Mouse (Mus musculus): ENCODE measurements around the gene Wdr90.
"Not testable (repeated sequence)": the region's sequence is repeated elsewhere in the genome, so short reads cannot be mapped to it uniquely, and the experiment has no call there.

Wdr90 gene

DNA sequence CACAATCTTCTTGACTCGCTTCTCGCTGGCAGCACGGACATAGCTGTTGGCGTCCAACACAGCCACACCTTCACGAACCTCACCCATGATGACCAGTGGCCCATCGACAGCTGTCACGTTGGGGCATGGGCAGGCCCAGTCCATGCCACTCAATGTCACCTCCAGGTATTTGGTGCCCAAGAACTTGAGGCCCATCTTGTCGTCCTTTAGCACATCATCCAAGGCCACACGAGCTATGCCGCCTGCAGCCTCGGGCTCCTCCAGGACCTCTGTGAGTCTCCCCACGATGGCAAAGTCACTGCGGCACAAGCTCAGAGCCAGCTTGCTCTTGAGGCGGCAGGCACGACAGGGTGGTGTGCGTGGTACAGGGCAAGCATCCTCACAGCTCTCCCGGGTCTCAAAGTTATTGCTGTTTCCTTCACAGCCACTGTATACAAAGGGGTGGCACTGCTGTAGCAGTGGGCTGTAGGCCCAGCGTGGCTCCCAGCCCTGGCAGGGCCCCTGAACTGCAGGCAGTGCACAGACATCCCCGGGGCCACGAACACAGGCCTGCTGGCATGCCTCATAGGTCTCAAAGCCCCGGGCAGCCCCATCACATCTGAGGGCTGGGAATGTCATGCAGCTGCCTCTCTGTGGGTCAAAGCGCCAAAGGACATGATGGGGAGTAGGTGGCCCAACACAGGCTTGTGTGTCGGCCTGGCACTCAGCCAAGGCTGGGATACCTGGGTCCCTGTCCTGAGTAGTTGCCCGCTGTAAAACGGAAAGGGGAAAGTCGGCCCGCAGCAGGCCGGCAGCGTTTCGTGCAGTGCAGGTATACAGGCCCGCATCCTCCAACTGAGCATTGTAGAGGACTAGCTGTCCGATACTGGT is 16.7 kb upstream of the Wdr90 start:
- DNase-seq (ENCODE audit: low spot score in 2 of 2), result no peak

DNA sequence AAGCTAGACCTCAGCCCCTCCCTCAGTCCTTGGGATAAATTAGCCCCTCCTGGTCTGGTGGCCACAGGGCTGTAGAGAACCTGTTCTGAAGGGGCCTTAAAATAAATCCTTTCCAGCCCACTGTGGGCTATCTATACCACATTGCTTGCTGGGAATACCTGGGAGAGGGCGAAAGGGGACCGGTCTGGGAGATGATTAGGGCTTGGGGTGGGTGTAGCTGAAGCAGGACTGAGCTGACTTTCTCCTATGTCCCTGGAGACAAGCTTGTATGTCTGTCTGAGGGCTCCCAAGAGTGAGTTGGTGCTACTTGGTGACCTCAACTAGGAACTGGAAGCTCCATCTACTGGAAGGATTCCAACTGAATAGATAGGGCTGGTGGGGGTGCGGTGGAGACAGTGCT is 15.7 kb upstream of the Wdr90 start:
- DNase-seq (ENCODE audit: low spot score in 2 of 2), result no peak

DNA sequence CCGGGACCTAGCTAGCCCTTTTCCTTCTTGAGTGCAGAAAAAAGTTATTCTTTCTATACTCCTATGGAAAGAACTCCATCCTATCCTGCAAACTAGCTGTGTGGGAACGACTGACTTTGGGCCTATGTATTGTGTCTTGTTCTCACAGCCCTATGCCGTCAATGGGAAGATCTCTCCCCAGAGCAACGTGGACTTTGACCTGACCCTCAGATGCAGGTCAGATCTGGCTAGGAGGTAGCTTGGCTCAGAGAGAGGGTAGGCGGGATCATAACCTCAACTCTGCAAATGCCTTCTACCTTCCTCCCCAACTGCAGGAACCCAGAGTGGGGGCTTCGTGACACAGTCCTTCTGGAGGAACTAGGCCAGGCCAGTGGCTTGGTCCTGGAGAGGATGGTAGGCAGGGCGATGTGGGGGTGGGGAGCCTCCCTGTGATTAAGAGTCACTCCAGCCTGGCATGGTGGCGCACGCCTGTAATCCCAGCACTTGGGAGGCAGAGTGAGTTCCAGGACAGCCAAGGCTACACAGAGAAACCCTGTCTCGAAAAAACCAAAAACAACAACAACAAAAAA is 15.1 kb upstream of the Wdr90 start:
- no peak for DNase-seq (ENCODE audit: low spot score in 2 of 2)

DNA sequence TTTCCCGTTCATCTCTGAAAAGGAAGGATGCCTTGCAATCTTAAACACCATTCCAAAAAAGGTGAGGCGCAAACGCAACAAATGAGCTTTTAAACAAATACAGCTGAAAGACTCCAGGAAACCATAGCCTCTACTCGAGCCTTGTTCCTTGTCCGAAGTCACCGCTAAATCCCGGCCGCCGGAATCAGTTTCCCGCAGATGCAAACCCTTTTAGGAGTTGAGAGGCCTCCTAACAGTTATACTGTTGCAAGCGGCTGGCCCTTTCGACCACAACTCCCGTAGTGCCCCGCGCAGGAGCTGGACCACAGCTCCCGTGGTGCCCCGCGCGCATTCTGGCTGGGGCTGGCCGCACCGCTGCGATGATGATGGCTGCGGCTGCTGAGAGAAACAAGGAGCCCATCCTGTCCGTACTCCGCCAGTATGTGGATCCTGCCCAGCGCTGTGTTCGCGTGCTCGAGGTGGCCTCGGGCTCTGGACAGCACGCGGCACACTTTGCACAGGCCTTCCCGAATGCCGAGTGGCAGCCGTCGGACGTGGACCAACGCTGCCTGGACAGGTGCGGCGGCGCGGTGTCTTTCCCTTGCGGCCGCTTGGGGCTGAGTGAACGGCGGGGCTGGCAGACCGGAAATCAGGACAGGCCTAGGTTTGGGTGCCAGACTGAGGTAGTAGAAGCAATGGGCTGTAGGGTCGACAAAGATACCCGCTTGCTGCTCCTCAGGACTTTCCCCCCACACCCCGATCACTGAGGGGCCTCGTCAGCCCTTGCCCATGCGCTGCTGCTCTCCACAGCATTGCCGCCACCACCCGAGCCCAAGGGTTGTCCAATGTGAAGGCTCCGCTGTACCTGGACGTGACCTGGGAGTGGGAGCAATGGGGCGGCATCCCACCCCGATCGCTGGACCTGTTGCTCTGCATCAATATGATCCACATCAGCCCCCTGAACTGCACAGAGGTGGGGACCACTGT is 14.2 kb upstream of the Wdr90 start:
- DNase-seq (ENCODE audit: low spot score in 2 of 2), result peak; percentile 82 to 87

DNA sequence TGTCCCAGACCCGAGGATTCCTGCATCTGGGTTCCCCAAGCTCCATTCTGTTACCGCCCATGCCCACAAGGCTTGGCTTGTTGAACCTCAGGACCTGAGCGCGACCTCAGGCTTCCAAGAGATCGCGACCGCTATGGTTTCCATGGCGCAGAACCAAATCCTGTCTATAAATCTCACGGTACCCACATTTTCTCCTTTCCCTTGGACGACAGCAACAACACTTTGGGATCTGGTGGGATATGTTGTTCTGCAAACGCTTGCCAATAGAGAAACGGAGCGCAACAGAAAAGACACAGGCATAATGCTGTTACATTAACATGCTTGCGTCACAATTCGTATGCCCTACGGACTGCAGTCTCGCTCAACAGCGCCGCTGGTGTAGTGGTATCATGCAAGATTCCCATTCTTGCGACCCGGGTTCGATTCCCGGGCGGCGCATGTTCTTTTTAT is 13.4 kb upstream of the Wdr90 start, which contains the start of gene Mettl26:
TSS of gene Mettl26 (plus strand) at position 354 of the 450 bp plus-strand sequence.
- DNase-seq (ENCODE audit: low spot score in 2 of 2), result peak; percentile 94 to 96

DNA sequence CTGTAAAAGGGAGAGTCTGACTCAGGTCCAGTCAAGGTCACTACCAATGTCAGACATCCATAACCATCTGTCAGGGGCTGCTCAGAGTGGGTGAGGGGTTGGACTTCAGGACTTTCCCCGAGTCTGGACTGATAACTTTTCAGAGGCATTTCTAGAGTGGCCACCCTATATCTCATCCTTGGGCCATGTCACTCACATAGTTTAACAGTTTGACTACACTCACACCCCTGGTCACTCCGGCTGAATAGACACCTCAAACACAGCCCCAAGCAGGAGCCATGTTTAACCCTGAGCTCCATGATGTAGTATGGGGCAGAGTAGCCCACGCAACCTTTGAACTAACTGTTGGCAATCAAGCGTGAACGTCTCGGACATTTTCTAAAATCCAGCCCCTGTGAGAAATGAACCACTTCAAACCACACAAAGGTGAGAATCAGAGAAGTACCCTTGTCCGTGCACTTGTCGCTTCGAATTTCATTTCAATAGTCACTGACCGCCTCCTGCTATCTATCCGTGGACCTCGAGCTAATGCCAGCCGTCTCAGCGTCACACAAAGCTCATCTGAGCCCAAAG is 12.9 kb upstream of the Wdr90 start:
- no peak for DNase-seq (ENCODE audit: low spot score in 2 of 2)

DNA sequence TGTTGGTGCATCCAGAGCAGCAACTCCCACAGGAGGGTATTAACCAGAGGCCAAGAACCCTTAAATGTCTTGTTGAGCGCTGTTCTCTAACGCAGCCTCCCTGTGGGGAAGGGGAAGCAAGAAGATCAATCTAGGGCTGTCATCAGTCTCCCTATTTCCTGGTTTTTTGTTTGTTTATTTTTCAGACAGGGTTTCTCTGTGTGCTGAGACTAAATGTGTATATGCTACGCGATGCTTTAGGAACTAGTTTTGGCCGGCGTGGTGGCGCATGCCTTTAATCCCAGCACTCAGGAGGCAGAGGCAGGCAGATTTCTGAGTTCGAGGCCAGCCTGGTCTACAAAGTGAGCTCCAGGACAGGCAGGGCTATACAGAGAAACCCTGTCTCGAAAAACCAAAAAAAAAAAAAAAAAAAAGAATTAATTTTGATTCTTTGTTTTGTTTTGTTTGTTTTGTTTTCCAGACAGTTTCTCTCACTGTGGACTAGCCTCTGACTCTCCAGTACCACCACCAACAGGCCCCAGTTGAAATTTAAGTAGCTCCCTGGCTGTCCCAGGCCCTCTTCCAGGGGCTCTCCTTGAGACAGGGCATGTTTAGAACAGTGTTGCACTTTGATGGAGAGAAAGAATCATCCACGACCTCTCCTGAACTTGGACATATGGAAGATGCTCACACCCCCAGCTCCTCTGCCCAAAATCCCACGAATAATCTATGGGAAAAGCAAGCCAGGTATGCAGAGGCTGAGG is 12.3 kb upstream of the Wdr90 start:
- no peak for DNase-seq (ENCODE audit: low spot score in 2 of 2)

DNA sequence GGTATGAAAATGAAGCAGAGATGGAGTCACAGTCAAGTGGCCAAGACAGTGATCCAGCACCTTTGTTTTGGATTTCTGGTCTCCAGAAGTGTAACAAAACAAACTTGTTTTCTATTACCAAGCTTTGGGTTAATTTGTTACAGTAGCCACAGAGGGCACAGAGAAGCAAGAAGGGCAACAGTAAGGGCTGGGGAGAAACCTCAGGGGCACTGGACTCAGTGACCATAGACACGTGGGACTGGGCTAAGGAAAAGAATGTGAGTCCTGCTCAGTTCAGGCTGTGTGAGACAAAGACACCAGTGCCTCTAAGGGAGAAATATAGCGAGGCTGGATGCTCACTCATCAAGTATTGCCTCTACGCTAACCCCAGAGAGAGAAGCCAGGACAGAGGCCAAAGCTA is 11.4 kb upstream of the Wdr90 start:
- no peak for DNase-seq (ENCODE audit: low spot score in 2 of 2)

DNA sequence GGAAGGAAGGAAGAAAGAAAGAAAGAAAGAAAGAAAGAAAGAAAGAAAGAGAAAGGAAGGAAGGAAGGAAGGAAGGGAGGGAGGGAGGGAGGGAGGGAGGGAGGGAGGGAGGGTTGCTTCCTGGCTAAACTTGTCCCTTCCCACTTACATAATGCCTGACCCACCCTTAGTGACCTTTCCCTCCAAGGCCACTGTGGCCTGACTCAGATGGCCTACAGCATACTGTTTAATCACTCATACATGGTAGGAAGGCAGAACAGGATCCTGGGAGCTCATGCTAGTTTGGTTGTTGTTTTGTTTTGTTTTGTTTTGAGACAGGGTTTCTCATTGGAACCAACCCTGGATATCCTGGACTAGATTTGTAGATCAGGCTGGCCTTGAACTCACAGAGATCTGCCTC is 10.3 kb upstream of the Wdr90 start:
- not testable (repeated sequence) for DNase-seq (ENCODE audit: low spot score in 2 of 2)

DNA sequence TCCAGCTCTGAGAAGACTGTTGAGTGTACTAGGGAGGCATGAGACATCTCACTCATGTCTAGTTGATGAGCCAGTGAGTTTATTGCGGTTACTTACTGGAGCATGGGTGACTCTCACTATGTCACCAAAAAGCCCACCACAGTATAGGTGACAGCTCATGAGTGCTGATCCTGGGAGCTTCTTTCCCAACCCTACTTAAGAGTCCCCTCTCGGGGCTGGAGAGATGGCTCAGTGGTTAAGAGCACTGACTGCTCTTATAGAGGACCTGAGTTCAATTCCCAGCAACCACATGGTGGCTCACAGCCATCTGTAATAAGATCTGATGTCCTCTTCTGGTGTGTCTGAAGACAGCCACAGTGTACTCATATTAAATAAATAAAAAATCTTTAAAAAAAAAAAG is 8.7 kb upstream of the Wdr90 start:
- DNase-seq (ENCODE audit: low spot score in 2 of 2), result no peak

DNA sequence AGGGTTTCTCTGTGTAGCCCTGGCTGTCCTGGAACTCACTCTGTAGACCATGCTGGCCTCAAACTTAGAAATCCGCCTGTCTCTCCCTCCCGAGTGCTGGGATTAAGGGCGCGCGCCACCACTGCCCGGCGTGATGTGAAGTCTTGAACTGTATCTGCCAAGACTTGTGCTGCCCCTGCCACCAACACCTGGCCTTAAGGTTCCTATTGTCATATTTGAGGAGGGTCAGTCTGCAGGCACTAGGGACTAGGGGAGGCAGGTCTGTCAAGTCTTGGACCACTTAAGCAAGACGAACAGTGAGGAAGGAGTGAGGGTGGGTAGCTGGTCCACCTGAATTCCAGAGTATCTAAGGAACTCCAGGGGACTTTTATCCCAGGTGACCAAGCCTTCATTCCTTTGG is 8.2 kb upstream of the Wdr90 start:
- no peak for DNase-seq (ENCODE audit: low spot score in 2 of 2)

DNA sequence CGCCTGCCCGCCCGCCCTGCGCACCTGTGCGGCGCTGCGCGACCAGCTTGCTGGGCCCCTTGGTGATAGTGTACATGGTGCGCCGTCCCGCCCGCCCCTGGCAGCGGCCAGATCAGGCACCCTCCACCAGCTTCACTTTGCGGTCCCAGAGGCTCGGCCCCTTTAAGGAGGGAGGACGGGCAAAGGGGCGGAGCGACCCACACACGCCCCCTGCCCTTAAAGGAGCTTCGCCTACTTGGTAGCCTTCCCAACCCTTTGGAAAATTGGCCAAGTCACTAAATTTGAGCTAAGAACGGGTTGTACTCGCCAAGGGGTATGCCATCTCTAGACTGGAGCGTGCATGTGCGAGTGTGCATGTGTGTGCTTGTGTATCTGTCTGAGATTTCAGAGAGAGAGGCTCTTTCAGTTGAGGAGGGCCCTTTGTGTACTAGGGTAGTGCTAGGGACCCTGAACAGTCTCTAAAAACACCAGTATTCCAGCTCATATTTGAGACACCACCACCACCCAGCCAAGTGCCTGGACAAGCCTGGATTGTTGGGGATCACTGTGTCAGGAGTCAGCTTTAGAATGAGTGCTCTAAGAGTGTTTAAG is 7.4 kb upstream of the Wdr90 start, which contains the start of gene Mcrip2:
TSS of gene Mcrip2 (minus strand) at position 164 of the 591 bp plus-strand sequence.
- DNase-seq (ENCODE audit: low spot score in 2 of 2), result peak in 1 of 2 experiments; percentile 69

DNA sequence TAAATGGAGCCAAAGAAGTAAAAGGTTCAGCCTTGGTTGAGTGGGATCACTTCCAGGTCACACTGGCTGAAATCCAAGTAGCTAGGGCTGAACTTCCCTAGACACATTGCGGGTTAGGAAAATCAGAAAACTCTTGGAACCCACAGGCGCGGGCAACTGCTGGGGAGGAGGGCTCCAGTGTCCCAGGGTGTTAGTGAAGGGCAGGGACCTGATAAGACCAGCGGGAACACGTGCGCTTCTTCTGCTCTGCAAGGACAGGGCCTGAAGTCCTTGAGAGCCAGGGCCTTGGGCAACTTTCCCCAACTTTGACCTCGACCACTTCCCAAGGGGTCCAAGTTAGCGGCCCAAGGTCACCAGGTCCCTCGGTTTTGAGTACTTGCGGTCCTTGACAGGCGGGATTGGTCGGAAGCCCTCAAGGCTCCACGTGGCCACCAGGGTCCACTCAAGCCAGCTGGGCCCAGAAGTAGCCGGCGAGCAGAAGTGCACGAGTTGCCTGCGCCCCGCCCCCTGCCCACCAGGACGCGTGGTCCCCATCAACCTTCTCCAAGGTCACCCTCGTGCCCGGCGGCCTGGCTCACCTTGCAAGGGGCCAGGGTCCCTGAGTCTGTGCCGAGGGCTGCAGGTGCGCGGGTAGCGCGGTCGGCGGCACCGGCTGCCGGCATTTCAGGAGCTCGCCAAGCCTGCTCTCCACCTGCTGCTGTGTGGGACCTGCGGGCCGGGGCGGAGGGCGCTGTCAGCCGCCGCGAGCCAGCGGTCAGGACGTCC is 6.7 kb upstream of the Wdr90 start:
- no peak for DNase-seq (ENCODE audit: low spot score in 2 of 2)

DNA sequence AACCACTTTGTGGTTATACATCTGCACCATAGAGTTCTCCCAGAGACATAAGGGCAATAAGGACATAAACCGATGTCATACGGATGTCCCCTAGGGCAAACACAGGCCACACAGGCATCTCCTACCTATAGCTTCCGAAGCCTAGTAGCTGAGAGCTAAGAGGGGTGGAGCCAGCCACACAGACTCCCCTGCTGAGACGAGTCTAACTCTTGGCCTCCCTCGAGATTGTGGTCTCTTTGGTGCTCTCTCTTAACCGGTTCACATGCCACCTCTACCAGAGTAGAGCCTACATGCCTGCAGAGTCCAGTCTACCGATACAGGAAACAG is 6.2 kb upstream of the Wdr90 start:
- no peak for DNase-seq (ENCODE audit: low spot score in 2 of 2)

DNA sequence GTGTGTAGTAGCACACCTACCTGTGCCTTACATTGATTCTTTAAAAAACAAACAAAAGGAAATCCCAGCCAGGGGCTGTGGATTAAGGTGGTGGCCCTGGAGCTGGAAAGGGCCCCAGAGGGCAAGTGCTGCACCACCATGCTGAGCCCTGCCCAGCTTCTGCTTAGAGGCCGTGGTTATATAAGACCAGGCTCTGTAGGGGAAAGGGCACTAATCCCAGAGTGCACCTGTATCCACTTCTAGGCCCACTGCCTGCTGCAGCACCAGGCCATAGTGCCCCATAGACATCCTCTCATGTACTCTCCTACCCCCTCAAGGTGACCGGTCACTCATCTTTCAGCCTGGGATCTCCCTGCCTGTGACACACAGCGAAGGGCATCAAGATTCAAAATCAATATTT is 4.9 kb upstream of the Wdr90 start:
- no peak for DNase-seq (ENCODE audit: low spot score in 2 of 2)

DNA sequence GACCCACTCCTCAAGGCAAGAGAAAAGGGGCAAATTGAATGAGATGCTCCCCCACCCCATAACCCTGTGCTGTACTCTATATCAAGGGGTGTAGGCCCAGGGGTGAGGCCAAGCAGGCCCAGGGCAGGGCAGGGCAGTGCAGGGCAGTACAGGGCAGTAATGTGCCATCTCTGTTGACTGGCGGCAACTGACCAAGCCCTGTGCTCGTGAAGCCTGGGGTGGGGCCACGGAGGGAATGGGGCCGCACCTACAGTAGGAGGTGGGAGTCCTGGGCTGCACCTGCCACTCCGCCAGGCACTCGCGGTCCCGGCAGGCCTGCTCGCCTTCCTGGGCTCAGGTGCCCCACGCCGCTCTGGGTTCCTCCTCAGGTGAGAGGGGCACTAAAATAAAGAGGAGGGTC is 4.0 kb upstream of the Wdr90 start:
- DNase-seq (ENCODE audit: low spot score in 2 of 2), result no peak

DNA sequence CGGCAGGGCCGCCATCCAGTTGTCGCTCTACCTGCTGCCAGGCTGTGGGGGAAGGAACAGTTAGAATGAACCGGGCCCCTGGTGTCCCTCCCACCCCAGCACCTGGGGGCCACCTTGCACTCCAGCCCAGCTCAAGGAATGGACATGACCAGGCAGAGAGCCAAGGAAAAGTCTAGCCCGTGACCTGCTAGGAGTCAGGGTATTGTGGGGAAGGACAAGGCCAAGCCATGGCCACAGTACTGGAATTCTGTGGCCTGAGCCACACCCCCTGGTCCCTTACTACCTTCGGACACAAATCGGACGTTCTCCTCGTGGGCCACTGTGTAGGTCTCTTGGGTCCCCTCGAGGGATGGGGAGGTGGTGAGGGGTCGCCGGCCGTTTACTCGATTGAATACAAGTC is 3.0 kb upstream of the Wdr90 start:
- DNase-seq (ENCODE audit: low spot score in 2 of 2), result no peak

DNA sequence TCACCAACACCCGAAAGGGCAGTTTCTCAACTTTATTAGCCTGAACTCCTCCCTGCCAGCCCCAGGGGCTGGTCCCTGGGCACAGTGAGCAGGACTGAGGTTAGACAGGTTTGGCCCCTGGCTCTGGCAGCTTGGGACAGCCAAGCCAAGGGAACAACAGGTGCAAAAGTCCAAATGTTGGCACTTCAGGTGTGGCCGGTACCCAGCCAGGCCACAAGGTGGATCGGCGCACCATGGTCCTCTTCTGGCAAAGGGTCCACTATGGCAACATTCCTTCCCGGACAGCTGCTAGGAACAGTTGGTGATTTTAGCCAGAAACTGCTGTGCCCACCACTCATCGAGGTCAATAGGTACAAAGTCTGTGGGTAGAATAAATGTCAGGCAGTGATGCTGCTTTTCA is 2.4 kb upstream of the Wdr90 start:
- no peak for DNase-seq (ENCODE audit: low spot score in 2 of 2)

DNA sequence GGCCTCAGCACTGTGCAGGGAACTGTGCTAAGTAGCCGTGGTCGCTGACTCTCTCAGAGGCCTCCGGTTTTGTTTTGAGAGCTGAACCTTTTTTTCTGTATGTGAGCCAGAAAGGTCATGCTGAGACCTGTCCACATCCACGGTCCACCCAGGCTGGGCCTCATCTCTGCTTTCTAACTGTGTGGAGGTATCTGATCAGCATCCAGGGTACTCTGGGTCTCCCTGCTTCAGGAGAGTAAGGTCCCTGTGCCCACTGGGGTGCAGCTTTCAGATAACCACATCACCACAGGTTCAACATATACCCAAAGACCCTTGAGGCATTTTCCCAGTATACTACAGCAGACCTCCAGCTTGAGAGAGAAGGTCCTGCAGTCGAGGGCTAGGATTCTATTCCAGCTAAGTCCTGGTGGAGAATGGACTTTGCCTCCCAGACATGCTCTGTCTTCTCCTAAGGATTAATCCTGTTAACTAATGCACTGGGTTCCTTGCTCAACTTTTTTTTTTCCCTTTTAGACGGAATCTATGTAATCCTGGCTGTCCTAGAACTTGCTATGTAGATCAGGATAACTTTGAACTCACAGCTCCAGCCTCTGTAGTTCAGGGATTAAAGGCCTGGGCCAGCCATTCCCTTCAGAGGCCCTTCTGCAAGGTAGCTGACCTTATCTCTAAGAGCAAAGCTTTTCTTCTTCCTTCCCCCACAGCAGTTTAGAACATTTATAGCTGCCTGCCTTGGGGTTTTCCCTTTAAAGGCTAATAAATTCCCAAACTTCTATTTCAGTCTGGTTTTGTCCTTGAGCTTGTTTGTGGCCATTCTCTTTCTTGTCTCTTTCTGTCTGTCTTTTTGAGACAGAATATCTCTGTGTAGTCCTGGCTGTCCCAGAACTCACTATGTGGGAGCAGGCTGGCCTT is 657 bp upstream of the Wdr90 start:
- no peak for DNase-seq (ENCODE audit: low spot score in 2 of 2)
